Mouse (Mus musculus) Patski (cell line): ENCODE measurements at regions not wholly inside any gene's neighbourhood (a gene's known extent, or its start where the extent isn't known, plus 50 kb on each side); places are given as distances from the start of the nearest gene placed in this dataset.

Experiments
- ATAC-seq: fragments of 100-300 bp; one replicate; pipeline ENCODE4 v1.8.0; 2021
- CTCF ChIA-PET: fragments of 350-600 bp; sonication (Branson Sonifier 250); formaldehyde crosslinking; loops from one replicate; lab custom pipeline; 2022; ENCODE audit warnings: inconsistent platforms; lab: Charles Lee
- POLR2A ChIA-PET: fragments of 350-600 bp; sonication (Branson Sonifier 250); formaldehyde crosslinking; loops from one replicate; lab custom pipeline; 2022; ENCODE audit warnings: antibody characterized with exemption, inconsistent platforms; lab: Charles Lee
- DNase-seq: peaks from one replicate; pipeline ENCODE4 v3.0.0-alpha.2; 2011; ENCODE audit warnings: low read depth, low spot score
- H3K27me3 ChIP-seq: fragments of 371-371 bp; one replicate; pipeline ENCODE4 v1.5.1; 2021
- CTCF ChIP-seq: fragments of 100-300 bp; IDR thresholded peaks from one replicate; pipeline ENCODE4 v1.5.1; 2021
- in situ Hi-C: fragments of 300-500 bp; cut with MboI; formaldehyde crosslinking; loops from 3 replicates; pipeline ENCODE4 v1.11.1; 2018; ENCODE audit warnings: low pct_unique_long_range_greater_than_20kb, mixed read lengths

- in situ Hi-C loops = no loop called here
- ATAC-seq (peak; percentile 76), DNase-seq (peak; percentile 69)
- no peaks in the 10 kb centered on the region for H3K27me3 ChIP-seq
- no peak for TF ChIP-seq CTCF
- ChIA-PET POLR2A (interaction anchor here (0.6 to 1.3 kb wide), 4 partner anchors 23 to 477 kb away, joined by 3 to 7 read pairs (median 5); partner anchors contain the start of gene Gas1), CTCF (interaction anchor here (0.8 to 1.8 kb wide), 7 partner anchors 16 to 398 kb away, joined by 3 to 6 read pairs (median 3); no protein-coding TSS in a partner anchor)
Observed at GRCm38 (mm10) chr13:59966535-59967255, 143.7 kb upstream of the Tut7 start.

- CTCF ChIA-PET = interaction anchor here (1.2 kb wide), 1 partner anchor 12 kb away, joined by 3 read pairs; no protein-coding TSS in a partner anchor
- H3K27me3 ChIP-seq = no peaks in the 10 kb centered on the region
- ATAC-seq (no peak), DNase-seq (no peak)
- POLR2A ChIA-PET = no interaction called here
- in situ Hi-C loops = no loop called here
- TF ChIP-seq CTCF = no peak
Observed at GRCm38 (mm10) chr13:59964981-59965380, 142.0 kb upstream of the Tut7 start.

GRCm38 (mm10) chr13:59962676-59963664 is 140.0 kb upstream of the Tut7 start:
- DNase-seq (no peak), ATAC-seq (no peak)
- in situ Hi-C loops = no loop called here

GRCm38 (mm10) chr13:59956441-59956840 is 133.5 kb upstream of the Tut7 start:
- ChIA-PET CTCF (no interaction called here), POLR2A (interaction anchor here (0.5 kb wide), 1 partner anchor 453 kb away, joined by 4 read pairs; no protein-coding TSS in a partner anchor)
- DNase-seq = no peak
- H3K27me3 ChIP-seq = no peaks in the 10 kb centered on the region
- TF ChIP-seq CTCF = no peak
- no peak for ATAC-seq
- in situ Hi-C loops = no loop called here

More at GRCm38 (mm10) chr13:59962676-59963664, 140.0 kb upstream of the Tut7 start:
- TF ChIP-seq CTCF = no peak
- ChIA-PET POLR2A (interaction anchor here (0.5 to 1.2 kb wide), 3 partner anchors 8 to 211 kb away, joined by 3 to 5 read pairs (median 4); no protein-coding TSS in a partner anchor), CTCF (interaction anchor here (0.8 to 1.3 kb wide), 3 partner anchors 9 to 27 kb away, joined by 3 read pairs; no protein-coding TSS in a partner anchor)
- no peaks in the 10 kb centered on the region for H3K27me3 ChIP-seq

DNA sequence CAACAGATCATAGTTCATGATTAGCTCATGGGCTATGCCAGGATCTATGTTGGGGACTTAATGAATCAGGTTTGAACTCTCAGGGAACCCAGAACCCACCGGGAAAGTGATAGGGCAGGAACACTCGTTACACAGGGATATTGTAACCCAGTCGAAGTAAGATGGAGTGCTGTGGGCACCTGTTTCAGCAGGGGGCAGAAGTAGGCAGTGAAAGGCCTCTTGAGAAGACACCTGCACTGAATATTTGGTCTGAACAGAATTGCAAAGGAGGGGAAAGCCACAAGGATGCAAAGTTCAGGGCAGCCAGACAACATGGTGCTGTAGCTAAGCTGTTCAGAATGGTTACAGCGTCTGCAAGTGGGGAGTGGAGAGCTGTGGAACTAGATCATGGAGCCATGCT is 129.9 kb upstream of the Tut7 start:
- TF ChIP-seq CTCF = peak; percentile 66
- H3K27me3 ChIP-seq = no peaks in the 10 kb centered on the region
- ATAC-seq (no peak), DNase-seq (no peak)
- ChIA-PET CTCF (interaction anchor here (1.0 to 2.4 kb wide), 8 partner anchors 10 to 514 kb away, joined by 3 to 13 read pairs (median 4); no protein-coding TSS in a partner anchor), POLR2A (interaction anchor here (0.5 to 0.8 kb wide), 3 partner anchors 8 to 105 kb away, joined by 3 to 4 read pairs (median 4); no protein-coding TSS in a partner anchor)
- in situ Hi-C loops = no loop called here

GRCm38 (mm10) chr13:59952116-59952515 is 129.2 kb upstream of the Tut7 start:
- ChIA-PET POLR2A (interaction anchor here (0.5 to 0.8 kb wide), 2 partner anchors 9 to 106 kb away, joined by 4 read pairs; no protein-coding TSS in a partner anchor), CTCF (interaction anchor here (1.0 to 2.4 kb wide), 6 partner anchors 43 to 515 kb away, joined by 3 to 13 read pairs (median 4); no protein-coding TSS in a partner anchor)
- in situ Hi-C loops = no loop called here
- no peak for TF ChIP-seq CTCF
- H3K27me3 ChIP-seq = no peaks in the 10 kb centered on the region
- DNase-seq (no peak), ATAC-seq (no peak)

DNA sequence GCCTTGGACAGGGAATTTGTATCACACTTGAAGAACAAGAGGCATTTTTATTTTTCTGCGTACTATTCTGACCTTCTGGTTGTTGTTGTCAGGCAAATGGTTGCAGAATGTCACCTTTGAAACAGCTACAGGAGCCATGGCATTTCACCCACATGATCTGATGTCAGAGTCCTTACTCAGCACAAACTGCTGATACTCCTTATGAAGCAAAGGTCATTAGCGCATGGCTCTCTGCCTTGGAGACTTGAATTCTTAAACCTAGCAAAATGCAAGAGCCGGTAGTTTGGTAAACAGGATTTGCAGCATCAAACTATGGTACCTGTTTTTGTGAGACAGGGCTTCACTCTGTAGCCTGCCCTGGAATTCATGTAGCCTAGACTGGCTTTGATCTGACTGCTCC is 127.3 kb upstream of the Tut7 start:
- no peaks in the 10 kb centered on the region for H3K27me3 ChIP-seq
- ATAC-seq (no peak), DNase-seq (no peak)
- no peak for TF ChIP-seq CTCF
- POLR2A ChIA-PET = no interaction called here
- in situ Hi-C loops = no loop called here
- CTCF ChIA-PET = interaction anchor here (1.2 kb wide), 1 partner anchor 16 kb away, joined by 3 read pairs; no protein-coding TSS in a partner anchor

DNA sequence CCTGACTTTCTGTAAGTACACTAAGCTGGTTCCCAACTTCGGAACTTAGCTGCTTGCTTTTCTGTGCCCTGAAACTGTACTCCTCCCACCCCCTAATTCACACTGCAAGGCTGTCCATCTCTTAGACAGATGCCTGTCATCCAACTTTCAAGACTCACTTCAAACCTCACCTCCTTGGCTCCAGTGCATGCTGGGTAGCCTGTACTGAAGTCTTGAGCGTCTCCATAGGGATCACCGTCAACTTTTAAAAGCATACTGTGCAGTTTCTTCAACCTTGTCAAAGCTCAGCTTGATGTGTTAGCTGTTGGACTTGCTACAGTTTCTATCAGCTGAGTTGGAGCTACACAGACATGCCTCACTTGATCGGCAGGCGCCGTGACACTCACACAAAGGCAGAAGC is 126.5 kb upstream of the Tut7 start:
- ChIA-PET POLR2A (no interaction called here), CTCF (interaction anchor here (1.3 kb wide), 1 partner anchor 10 kb away, joined by 3 read pairs; no protein-coding TSS in a partner anchor)
- DNase-seq (no peak), ATAC-seq (no peak)
- no peaks in the 10 kb centered on the region for H3K27me3 ChIP-seq
- TF ChIP-seq CTCF = no peak
- in situ Hi-C loops = no loop called here

DNA sequence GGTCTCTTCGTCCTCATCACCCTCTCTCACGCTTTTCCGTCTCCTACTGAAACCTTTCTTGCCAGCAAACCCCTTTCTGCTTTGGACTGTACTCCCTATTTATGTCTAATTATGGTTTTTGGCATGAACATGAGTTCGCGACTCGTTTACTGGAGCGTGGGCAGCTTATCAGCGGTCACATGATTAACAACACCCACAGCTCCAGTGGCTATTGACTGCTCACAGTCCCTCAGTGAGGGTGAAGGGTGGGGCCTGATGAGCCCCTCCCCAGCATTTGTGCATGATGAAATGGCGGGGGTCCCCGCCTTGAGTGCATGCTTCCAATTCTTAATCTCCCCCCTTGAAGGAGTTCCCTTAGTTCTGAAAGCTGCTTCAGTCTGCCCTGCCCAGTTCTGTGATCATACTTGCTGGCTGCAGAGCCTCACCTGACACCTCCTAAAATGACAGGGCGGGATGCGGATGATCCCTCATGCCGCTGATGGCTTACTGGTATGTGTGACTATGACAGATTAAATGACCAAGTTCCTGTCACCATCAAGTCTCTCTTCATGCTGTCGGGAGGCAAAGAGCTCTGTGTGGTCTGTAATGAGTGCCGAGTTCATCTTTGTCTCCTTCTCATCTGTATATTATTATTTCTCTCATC is 125.7 kb upstream of the Tut7 start:
- no peaks in the 10 kb centered on the region for H3K27me3 ChIP-seq
- in situ Hi-C loops = no loop called here
- CTCF ChIA-PET = interaction anchor here (1.3 to 1.4 kb wide), 3 partner anchors 11 to 225 kb away, joined by 3 read pairs; no protein-coding TSS in a partner anchor
- DNase-seq (no peak), ATAC-seq (no peak)
- no peak for TF ChIP-seq CTCF
- POLR2A ChIA-PET = no interaction called here
